Mouse (Mus musculus): ENCODE data around the gene Olfr448. TPM values are rescaled to one million over a fixed set of nuclear protein-coding genes. Genes with fewer than 3 reads are reported as not detected.

Olfr448 gene
- not detected in 2 replicates for polyA plus RNA-seq (2015; fragmentation: Nextera tagmentation; extraction: Ambion mirVana)

DNA sequence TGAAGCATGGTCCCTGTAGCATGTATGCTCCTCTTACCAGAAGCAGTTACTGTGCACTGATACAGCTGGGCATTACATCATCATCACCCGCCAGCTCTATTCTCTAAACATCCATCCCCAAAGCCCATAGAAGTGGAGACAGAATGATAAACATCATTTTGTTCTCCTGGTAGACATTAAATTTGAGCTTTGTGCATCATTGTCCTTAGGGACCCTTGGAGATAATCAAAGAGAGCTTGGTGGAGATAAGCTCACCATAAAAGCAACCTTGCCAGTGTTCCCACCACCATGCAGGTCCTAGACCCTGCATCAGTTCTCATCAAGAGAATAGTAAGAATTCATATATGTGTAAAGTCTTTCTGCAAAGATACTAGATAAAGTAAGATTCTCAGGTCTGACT lies at the start of gene Olfr448:
Gene Olfr448 (plus strand): TSS at position 301 of the 400 bp plus-strand sequence.
- ATAC-seq (ENCODE audit: insufficient read depth, low FRiP score, low read depth) = no peak
- H3K9ac ChIP-seq = no peak within 1 kb of the TSS
- WGBS = 84% methylated on average over 1 of the region's 1 CpGs

DNA sequence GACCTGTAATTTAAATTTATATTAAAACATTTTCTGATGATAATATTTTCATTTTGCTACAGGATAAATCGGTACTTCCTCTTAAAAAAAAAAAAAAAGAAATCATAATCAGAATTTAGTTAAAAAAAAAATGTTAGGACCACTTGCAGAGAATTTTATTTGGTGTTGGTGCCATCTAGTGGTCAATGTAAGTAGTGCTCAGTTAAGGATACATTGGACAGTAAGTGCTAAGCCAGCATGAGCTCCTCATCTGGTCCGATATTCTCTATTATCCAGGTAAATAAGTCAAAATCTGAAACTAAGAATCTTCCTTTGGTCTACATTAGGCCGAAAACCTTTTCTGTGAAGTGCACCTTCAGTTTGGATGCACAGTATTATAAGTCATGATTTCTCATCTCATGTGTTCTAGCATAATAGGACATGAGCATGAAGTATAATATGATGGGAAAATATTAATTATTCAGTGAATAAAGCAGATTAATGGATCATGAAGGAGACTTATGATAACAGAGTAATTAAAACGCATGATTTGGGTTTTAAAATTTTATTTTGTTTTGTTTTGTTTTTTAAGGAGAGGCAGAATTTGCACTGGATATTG lies 29.9 kb upstream of the Olfr448 start:
- Histone ChIP-seq H3K36me3 (no peaks in the 10 kb centered on the region), H3K4me1 (no peaks in the 10 kb centered on the region), H3K27ac (no peak overlapping the region), H3K4me2 (no peak overlapping the region), H3K9me3 (no peaks in the 10 kb centered on the region), H3K27me3 (replicated peaks) (no peaks in the 10 kb centered on the region), H3K9ac (no peak overlapping the region), H3K4me3 (replicated peaks) (no peak overlapping the region)
- WGBS = 16% methylated on average over 4 of the region's 4 CpGs
- ATAC-seq (ENCODE audit: insufficient read depth, low FRiP score, low read depth) = no peak

More for the DNA sequence above, at the start of gene Olfr448:
- no peak within 1 kb of the TSS for H3K4me3 ChIP-seq (replicated peaks)
- no peaks in the 10 kb centered on the region for H3K9me3 ChIP-seq
- H3K27ac ChIP-seq = no peak within 1 kb of the TSS
- H3K27me3 ChIP-seq (replicated peaks) = no peaks in the 10 kb centered on the region
- no peaks in the 10 kb centered on the region for H3K36me3 ChIP-seq
- H3K4me1 ChIP-seq = no peaks in the 10 kb centered on the region
- no peak within 1 kb of the TSS for H3K4me2 ChIP-seq

GRCm38 (mm10) chr6:42869695-42870094 lies 20.5 kb upstream of the Olfr448 start:
- no peak overlapping the region for H3K9ac ChIP-seq
- H3K36me3 ChIP-seq = no peaks in the 10 kb centered on the region
- H3K27ac ChIP-seq = no peak overlapping the region
- no peak overlapping the region for H3K4me3 ChIP-seq (replicated peaks)
- no peak overlapping the region for H3K4me2 ChIP-seq
- no peaks in the 10 kb centered on the region for H3K27me3 ChIP-seq (replicated peaks)
- H3K4me1 ChIP-seq = no peaks in the 10 kb centered on the region
- no peaks in the 10 kb centered on the region for H3K9me3 ChIP-seq
- 85% methylated on average over 3 of the region's 3 CpGs for WGBS
- no peak for ATAC-seq (ENCODE audit: insufficient read depth, low FRiP score, low read depth)

GRCm38 (mm10) chr6:42876323-42876722 lies 13.9 kb upstream of the Olfr448 start:
- H3K4me3 ChIP-seq (replicated peaks) = no peak overlapping the region
- no peak overlapping the region for H3K4me2 ChIP-seq
- no peaks in the 10 kb centered on the region for H3K9me3 ChIP-seq
- H3K27me3 ChIP-seq (replicated peaks) = no peaks in the 10 kb centered on the region
- no peak overlapping the region for H3K9ac ChIP-seq
- H3K4me1 ChIP-seq = no peaks in the 10 kb centered on the region
- no peak overlapping the region for H3K27ac ChIP-seq
- H3K36me3 ChIP-seq = no peaks in the 10 kb centered on the region
- no peak for ATAC-seq (ENCODE audit: insufficient read depth, low FRiP score, low read depth)

GRCm38 (mm10) chr6:42900345-42900744 lies 10.1 kb downstream of the Olfr448 start:
- Histone ChIP-seq H3K4me1 (no peaks in the 10 kb centered on the region), H3K27me3 (replicated peaks) (no peaks in the 10 kb centered on the region), H3K9me3 (no peaks in the 10 kb centered on the region), H3K4me2 (no peak overlapping the region), H3K4me3 (replicated peaks) (no peak overlapping the region), H3K9ac (no peak overlapping the region), H3K27ac (no peak overlapping the region), H3K36me3 (no peaks in the 10 kb centered on the region)
- 11% methylated on average over 1 of the region's 1 CpGs for WGBS
- no peak for ATAC-seq (ENCODE audit: insufficient read depth, low FRiP score, low read depth)

- Histone ChIP-seq H3K36me3 (no peaks in the 10 kb centered on the region), H3K4me2 (no peak within 1 kb of the TSS), H3K4me1 (no peaks in the 10 kb centered on the region), H3K4me3 (replicated peaks) (no peak within 1 kb of the TSS), H3K9ac (no peak within 1 kb of the TSS), H3K9me3 (no peaks in the 10 kb centered on the region), H3K27me3 (replicated peaks) (no peaks in the 10 kb centered on the region), H3K27ac (no peak within 1 kb of the TSS)
- ATAC-seq (ENCODE audit: insufficient read depth, low FRiP score, low read depth) = no peak
Observed at GRCm38 (mm10) chr6:42908578-42908977, 18.3 kb downstream of the Olfr448 start, which contains the start of gene Olfr447. Olfr447 (plus strand) TSS chr6:42908878.

DNA sequence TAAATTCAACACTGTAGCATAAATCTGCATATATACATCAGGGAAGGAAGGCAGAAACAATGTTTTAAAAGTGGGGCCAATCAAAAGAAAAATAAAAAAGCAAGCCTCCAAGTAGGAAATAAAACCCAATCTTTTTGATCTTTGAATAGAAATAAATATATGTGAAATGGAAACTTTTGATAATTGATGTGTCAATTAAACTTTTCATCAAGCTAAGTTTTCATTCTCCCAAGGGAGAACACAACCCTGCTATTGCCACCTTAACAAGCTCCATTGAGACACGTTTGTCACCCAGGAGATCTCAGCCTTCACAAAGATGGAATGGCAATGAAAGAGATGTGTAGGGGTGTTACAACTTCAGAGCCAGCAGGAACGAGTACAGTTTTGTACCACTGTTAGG lies 30.8 kb downstream of the Olfr448 start, which contains the start of gene Olfr446:
Gene Olfr446 (plus strand): TSS at position 301 of the 400 bp plus-strand sequence.
- Histone ChIP-seq H3K27me3 (replicated peaks) (no peaks in the 10 kb centered on the region), H3K9ac (no peak within 1 kb of the TSS), H3K27ac (no peak within 1 kb of the TSS), H3K4me1 (no peaks in the 10 kb centered on the region), H3K4me3 (replicated peaks) (no peak within 1 kb of the TSS), H3K4me2 (no peak within 1 kb of the TSS), H3K9me3 (no peaks in the 10 kb centered on the region), H3K36me3 (no peaks in the 10 kb centered on the region)
- ATAC-seq (ENCODE audit: insufficient read depth, low FRiP score, low read depth) = no peak
- 59% methylated on average over 2 of the region's 2 CpGs for WGBS

Other genes with a start within 250 kb of the Olfr448 start
- gene Tcaf2, start 245.2 kb upstream of the Olfr448 start, polyA plus RNA-seq (2015; fragmentation: Nextera tagmentation; extraction: Ambion mirVana) = 9.5 and 11.9 TPM in 2 replicates
- 65.7 and 68.9 TPM in 2 replicates for gene Tcaf1, start 180.4 kb upstream of the Olfr448 start, polyA plus RNA-seq (2015; fragmentation: Nextera tagmentation; extraction: Ambion mirVana)
- not detected in 2 replicates for gene Olfr453, start 151.1 kb upstream of the Olfr448 start, polyA plus RNA-seq (2015; fragmentation: Nextera tagmentation; extraction: Ambion mirVana)
- not detected in 2 replicates for gene Olfr38, start 134.0 kb upstream of the Olfr448 start, polyA plus RNA-seq (2015; fragmentation: Nextera tagmentation; extraction: Ambion mirVana)
- gene Olfr452, start 105.3 kb upstream of the Olfr448 start, polyA plus RNA-seq (2015; fragmentation: Nextera tagmentation; extraction: Ambion mirVana) = not detected in 2 replicates
- not detected in 2 replicates for gene Olfr450, start 78.5 kb upstream of the Olfr448 start, polyA plus RNA-seq (2015; fragmentation: Nextera tagmentation; extraction: Ambion mirVana)
- not detected in 2 replicates for gene Olfr449, start 56.1 kb upstream of the Olfr448 start, polyA plus RNA-seq (2015; fragmentation: Nextera tagmentation; extraction: Ambion mirVana)
- not detected in 2 replicates for gene Olfr447, start 18.4 kb downstream of the Olfr448 start, polyA plus RNA-seq (2015; fragmentation: Nextera tagmentation; extraction: Ambion mirVana)
- not detected in 2 replicates for gene Olfr446, start 30.9 kb downstream of the Olfr448 start, polyA plus RNA-seq (2015; fragmentation: Nextera tagmentation; extraction: Ambion mirVana)
- gene Olfr444, start 58.6 kb downstream of the Olfr448 start, polyA plus RNA-seq (2015; fragmentation: Nextera tagmentation; extraction: Ambion mirVana) = not detected in 2 replicates
- gene Olfr441, start 215.9 kb downstream of the Olfr448 start, polyA plus RNA-seq (2015; fragmentation: Nextera tagmentation; extraction: Ambion mirVana) = not detected in 2 replicates